Mouse (Mus musculus) CD4-positive, CD25-positive, alpha-beta regulatory T cell, adult 2 months (primary cell): ENCODE results near the gene Gimap8.
A peak's percentile ranks its signal among the peaks of the same experiment; 100 is the strongest.
"Not testable (repeated sequence)": the region's sequence is repeated elsewhere in the genome, so short reads cannot be mapped to it uniquely, and the experiment has no call there.

ENCODE experiments used
- DNase-seq: peaks from one replicate; pipeline ENCODE4 v3.0.0-alpha.2; 2012; ENCODE audit warnings: low read depth, low spot score

Gimap8 gene

DNA sequence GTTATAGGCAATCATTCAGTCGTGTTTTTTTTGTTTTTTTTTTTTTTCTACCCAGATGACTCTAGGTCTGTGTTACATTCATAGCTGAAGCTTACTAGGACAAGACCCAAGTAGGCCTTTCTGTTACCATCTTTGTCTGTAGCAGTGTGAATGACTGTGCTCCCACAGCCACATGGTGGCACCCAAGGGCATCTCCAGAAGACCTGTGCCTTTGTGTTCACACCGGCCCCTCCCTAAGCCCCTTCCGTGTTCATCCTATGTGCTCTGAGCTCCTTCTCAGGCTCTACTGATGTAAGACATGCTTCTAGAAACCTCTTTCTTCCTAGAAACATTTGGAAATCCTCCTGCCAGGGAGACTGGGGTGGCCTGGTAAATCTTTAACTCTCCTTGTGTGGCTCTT, at the start of gene Gimap8:
Gene Gimap8, plus strand, starts transcription at position 240 of the 400 bp plus-strand sequence.
- peak; percentile 95 for DNase-seq

DNA sequence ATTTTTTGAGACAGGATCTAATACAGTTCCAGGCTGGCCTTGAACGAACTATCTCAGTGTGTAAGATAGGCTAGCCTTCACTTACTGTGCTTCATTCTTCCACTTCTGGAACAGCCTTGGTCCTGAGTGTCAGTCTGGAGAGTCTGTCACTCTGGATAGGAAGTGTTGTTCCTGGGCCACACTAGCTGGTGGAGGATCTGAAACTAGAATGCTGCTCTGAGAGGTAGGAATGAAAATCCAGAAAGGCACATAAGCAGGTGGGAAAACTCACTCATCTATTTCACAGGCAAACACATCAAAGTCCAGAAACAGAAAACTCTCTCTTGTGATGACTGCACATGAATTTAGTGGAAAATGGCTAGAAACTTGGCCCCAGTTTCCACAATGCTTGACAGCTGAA, 46.4 kb upstream of the Gimap8 start:
- no peak for DNase-seq

DNA sequence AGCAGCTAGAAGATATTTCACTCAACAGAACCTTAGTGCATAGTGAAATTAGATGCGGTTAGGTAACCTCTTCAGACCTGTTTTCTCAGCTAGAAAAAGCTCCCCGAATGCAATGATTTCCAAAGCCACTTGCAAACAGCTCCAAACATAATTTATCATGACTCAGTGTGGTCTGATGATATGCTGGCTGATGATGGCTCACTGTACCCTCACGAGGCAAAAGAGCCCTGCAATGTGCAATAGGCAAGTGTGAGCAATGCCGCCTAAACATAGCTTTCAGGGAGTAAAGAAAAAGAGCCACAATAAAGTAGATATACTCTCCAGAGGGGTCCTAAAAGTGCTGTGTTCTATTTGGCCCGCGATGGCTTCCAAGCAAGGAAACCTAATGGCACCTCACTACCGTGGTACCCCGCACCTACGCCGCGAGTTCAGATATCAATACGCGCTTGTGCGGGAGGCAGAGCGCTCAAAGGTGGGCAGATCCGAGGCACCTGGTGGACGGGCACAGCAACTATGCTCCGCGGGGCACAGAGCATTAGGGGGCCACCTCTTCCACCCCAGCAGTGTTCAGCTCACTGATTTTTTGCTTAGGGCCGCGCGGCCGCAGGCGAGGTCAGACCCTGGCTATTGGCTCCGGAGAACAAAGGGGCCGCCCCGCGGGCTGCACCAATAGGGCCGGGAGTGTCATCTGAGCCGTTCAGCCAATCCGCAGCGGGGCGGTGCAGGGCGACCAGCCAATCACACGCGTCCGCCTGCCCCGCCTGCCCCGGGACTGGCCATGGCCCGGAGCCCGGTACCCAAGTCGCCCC, 45.6 kb upstream of the Gimap8 start, which contains the start of gene Zfp775:
Gene Zfp775, plus strand, starts transcription at position 793 of the 809 bp plus-strand sequence.
- DNase-seq: peak; percentile 93

DNA sequence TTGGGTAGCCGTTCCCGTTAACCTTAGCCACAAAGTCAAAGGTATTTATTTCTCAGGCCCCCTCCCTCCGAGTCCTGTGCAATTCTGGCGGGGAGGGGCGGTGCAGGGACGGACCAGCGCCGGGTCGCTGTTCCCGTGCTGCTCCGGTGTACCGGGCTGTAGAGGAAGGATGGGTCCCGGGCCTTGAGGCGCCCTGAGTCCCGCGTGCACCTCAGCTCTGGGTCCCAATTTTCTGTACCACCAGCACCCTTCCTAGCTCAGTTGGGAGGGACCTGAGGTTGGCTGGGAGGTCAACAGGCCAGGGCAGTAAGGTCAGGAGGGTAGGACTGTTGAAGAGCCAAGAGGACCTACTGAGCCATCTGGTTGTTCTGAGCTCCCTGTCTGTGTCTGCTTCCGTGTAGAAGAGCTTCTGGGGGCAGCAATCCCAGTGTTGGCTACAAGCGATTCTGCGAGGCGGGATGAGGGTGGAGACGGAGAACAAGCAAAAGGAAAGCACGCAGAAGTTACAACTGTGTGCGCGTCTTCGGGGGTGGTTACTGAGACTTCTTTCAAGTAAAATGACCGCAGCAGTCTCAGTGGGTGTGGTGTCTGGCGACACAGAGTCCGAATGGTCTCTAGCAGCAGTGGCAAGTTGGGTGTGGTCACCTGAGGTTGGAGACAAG, 44.8 kb upstream of the Gimap8 start:
- DNase-seq: peak; percentile 45

DNA sequence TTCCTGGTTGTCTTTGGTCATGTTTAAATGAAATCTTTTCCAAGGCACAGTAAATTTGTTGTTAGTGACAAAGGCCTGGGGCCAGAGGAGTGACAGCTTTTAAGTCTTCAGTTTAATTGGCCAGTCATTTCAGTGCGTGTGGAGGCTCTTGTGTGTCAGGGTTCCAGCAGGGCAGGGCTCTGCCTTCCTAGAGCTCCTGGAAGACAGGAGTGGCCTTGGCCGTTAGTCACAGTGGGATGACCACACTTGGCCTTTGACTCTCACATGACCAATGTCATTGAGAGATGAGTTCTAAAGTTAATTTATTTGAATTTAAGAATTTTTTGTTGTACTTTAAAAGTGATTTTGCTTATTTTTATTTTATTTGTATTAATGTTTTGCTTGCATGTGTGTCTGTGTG, 38.9 kb upstream of the Gimap8 start:
- no peak for DNase-seq

DNA sequence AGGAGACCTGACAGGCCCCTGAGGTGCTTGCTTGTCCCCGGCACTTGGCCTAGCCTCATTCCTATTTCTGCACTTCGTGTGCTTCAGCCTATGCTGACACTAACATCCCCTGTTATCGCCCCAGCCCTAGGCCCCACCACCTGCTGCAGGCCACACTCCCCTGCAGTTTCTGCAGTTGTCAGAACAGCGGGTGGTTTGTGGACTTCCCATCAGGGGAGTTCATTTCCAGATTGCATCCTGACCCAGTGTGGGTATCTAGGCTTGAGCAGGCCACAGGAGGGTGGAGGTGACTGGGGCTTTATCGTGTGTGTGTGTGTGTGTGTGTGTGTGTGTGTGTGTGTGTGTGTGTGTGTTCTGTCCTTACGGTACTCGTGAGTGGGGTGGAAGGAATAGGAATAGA, 37.5 kb upstream of the Gimap8 start:
- DNase-seq: no peak

DNA sequence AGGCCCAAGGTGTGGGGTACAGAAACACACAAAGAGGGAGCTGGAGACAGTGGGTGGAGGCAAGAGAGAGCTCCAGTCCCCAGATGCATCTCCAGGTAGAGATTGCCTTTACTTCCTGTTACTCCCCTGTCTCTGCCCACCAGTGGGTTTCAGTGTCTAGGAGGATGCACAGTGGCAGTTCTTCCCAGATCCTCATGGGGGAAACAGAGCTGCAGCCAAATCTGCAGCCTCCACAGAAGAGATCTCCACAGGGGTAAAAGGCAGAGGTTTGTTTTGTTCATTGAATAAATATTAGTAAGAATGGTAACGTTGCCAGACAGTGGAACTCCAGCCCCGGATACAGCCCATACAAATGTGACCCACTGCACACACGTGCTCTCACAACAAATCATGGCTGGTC, 36.4 kb upstream of the Gimap8 start:
- no peak for DNase-seq

DNA sequence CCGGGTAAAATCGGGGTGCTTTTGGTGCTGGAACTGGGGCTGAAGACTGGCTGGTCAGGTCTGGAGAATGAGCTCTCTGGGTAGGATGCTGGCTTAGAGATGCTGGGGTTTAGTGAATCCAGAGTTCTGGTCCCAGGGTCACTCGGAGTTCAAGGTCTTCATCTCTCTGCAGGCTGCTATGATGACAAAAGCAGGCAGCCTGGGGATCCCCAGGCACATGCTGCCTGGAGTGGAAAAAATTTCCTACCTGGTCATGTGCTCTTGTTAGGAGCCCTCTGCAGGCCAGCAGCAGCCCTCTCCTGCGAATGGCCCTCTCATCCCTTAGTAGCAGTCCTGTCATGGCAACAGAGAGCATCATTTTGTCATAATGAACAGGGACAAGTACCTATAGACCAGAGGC, 33.6 kb upstream of the Gimap8 start:
- DNase-seq: no peak

DNA sequence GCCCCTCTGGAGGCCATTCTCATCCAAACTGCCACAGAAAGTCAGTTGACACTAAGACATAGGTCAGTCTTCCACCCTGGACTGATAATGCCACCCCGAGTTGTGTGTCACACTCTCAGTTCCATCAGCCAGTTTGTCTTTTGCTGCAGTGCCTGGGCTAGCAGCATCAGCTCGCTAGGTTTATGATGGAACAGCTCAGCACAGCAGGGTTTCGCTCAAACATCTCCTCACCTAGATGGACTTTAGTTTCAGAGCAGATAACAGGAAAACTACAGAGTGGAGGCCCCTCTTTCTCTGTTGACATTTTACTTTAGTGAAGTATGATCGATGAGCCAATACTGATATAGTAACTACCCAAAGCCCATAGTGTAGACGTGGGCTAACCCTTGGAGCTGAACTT, 32.3 kb upstream of the Gimap8 start:
- DNase-seq: no peak

DNA sequence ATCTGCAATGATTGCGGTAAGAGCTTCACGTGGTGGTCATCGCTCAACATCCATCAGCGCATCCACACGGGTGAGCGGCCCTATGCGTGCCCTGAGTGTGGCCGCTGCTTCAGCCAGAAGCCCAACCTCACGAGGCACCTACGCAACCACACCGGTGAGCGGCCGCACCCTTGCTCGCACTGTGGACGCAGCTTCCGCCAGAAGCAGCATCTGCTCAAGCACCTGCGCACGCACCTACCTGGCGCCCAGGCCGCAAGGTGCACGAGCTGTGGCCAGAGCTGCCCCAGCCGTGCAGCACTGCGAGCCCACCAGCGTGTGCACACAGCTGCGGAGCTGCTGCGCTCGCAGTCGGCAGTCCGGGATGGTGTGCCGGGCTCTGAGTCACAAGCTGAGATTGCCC, 27.0 kb upstream of the Gimap8 start:
- DNase-seq: no peak

DNA sequence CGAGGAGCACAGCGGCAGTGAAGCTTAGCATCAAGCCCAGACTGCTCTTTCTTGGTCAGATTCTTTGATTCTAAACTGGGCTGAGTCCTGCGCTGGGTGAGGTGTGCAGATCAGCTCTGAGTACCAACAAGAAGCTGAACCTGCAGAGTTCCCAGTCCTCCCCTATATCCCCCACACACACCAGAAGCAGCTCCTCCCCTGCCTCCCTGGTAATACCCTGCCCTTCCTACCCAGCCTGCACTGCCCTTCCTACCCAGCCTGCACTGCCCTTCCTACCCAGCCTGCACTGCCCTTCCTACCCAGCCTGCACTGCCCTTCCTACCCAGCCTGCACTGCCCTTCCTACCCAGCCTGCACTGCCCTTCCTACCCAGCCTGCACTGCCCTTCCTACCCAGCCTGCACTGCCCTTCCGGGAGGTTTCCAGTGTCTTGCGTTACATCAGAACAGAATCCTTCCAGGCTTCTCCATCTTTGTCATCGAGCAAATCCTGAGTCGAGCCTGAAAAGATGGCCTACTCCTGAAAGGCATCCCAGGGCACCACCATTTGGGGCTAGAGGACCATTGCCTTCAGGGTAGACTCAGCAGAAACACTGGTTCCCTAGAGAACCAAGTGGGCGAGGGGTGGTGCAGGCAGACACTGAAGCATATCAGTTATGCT, 24.7 kb upstream of the Gimap8 start:
- DNase-seq: not testable (repeated sequence)

DNA sequence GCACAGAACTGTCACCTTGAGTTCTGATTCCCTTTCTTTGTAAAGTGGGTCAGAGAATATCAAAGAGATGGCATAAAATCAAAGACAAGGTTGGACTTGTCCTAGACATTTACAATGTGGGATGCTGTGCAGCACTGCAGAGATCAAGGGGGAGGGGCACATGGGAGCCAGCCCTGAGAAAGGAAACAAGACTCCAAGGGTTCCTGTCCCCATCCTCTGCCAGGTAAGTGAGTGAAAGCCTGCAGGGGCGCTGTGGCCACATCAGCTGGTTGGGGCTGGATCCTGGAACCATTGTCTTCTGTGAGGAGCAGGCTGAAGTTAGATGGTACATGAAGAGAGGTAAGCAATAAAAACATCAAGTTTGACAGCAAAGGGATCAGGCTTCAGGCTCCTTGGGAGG, 23.6 kb upstream of the Gimap8 start:
- no peak for DNase-seq

DNA sequence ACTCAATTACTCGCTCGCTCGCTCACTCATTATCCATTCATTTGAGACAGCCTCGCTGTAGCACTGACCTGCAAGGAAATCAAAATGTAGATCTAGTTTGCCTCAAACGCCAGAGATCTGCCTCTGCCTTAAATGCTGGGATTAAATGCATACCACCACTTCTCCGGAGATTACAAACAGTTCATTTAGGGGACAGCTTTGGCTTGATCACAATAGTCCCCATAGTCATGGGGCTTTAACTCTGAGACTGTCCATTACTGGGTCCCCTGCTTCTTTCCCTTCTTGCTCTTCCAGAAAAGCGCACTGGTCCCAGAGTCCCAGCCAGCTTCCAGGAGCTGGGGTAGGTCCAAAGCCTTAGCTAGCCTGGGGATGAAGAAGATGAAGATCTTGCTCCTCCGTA, 20.6 kb upstream of the Gimap8 start, which contains the start of gene AI854703:
Gene AI854703, plus strand, starts transcription at position 301 of the 400 bp plus-strand sequence.
- no peak for DNase-seq

DNA sequence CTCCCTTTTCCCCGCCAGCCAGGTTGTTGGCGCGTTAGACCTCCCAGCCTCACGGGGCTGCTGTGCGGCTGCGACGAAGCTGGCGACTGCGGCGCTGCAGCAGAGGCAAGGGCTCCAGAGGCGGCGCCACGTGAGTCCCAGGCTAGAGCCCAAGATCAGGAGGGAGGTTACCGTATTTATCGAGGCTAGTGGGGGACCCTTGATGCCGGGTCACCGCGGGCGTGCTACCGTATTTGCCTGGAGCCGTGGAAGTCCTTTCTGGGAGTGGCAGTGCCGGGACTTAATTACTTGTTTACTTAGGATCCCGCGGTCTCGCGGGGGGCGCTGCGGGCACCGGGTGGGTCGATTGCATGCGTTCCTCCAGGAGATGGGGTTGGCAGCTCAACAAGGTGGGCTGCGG, 20.1 kb upstream of the Gimap8 start:
- peak; percentile 74 for DNase-seq

DNA sequence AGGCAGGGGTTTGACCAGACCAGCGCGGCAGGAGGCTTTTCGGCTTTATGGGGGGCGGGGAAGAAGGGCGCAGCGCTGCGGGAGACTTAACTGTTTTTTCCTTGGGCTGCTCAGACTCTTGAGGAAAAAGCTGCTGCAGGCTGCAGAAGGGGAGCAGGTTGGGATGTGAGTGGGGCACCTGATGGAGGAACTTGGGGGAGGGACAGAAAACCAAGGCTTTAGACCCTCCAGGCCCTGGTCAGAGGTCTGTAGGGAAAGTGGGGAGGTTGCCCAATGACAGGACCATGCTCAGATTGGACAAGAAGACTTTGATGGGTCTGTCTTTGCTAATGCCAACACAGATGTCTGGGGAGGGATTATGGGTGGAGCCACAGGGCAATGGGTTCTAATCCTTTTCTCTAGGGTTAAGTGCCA, 19.5 kb upstream of the Gimap8 start:
- no peak for DNase-seq

DNA sequence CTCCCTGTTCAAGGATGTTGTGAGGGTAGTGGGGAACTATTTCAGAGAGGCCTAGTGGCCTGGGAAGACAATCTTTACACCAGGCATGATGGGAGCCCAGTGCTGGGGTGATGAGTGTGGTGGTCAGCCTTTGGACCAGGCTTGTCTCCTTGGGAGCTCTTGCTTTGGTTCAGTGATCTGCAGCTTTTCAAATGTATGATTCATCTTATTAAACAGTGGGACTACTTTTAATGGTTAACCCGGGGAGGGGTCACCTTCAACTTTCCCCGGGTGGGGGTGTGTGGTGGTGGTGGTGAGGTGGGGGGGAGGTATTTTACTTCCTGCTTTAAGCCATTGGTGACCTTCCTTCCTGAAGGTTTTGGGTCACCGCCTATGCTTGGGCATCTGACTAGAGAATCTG, 18.7 kb upstream of the Gimap8 start:
- DNase-seq: no peak

DNA sequence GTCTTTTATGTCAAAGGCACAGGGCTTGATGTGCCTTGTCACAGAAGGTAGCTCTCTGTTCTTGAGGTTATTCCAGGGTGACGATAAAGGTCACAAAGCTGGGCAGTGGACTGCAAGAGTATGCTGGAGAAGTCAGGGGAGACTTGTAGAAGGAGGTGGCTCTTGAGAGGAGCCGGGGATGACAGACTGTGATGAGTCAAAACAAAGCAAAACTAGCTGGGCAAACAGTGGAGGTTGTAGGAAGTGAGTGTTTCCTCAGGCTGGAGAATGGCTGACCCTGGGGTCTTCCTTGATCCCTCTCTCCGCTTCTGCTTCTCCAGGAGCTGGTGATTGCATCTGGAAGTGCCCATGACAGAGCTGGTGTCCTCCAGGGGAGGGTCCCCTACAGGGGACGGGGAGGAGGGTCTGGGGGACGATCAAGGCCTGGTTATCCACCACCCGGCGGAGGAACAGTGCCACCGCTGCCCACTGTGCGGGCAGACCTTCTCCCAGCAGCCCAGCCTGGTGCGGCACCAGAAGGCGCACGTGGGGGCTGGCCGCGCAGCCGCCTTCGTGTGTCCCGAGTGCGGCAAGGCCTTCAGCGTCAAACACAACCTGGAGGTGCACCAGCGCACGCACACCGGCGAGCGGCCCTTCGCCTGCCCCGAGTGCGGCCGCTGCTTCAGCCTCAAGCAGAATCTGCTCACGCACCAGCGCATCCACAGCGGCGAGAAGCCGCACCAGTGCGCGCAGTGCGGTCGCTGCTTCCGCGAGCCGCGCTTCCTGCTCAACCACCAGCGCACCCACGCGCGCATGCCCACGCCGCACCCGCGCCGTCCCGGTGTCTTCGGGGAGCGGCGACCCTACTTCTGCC, 18.0 kb upstream of the Gimap8 start:
- peak; percentile 77 for DNase-seq

DNA sequence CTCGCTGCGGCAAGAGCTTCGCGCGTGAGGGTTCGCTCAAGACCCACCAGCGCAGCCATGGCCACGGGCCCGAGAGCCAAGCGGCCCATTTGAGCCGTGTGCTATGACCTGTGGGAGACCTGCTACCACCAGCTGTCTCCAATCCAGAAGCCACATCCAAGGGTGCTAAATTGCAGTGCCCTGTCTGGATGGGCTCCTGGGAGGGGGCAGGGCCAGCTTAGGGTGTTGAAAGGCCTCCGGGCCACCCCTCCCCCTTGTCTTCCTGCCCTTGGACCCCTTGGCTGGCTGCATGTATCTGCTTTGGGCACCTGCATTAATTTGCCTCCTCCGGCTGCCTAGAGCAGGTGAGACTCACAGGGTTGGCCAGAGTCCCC, 17.4 kb upstream of the Gimap8 start:
- no peak for DNase-seq

DNA sequence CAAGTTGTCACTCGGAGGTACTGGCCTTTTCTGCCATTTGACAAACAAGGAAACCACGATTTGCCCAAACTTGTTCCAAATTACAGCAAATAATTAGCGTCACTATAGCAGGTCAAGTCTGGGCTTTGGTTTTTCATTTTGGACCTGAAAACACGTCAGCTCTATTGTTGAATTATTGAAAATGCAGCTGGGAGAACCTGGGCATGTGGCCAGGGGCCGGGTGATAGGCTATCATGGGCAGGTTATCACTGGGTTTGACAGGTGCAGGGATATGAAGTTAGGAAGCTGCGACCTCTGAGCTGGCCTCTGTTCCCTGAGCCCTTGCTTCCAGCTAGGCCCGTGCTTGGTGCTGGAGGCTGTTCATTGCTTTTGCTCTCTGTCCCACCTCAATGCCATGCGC, 16.2 kb upstream of the Gimap8 start:
- no peak for DNase-seq

DNA sequence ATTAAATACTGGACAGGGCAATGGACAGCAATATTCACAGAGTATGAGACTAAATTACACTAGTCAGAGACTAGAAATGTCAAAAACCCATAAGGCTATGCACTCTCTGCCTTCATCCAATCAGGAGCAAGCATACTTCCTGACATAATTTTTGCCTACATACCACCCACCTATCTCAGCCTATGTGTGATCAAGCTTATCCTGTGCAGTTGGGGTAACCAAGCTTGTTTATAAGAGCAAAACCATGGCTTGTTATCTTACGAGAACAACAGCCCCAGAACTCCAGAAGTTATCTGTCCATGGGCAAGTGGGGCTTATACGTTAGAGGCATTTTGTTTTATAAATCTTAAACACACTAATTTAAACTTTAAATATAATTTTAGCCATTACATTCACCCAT, 11.9 kb upstream of the Gimap8 start:
- no peak for DNase-seq

DNA sequence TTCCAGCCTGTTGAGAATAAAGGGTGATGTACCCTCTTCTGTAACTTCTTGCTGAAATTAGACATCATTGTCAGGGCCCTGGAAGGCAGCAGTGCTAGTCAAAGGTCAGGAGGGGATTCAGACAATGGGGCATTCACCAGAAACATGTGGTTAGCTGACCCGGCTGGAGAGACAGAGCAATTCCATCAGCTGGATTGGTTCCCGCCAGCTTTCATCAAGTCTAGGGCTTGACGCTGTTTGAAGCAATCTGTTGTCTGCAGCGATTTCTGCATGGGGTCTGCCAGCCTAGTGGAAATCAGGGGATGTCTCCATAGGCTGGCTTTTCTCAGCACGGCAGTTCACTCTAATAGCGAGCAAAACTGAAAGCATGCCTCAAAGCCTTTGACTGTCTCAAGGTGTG, 10.5 kb upstream of the Gimap8 start:
- DNase-seq: no peak
